Mouse (Mus musculus) megakaryocyte, embryonic 14.5 days (primary cell): ENCODE measurements around the gene Gm20422.

Source experiments
- FLI1 ChIP-seq: IDR thresholded peaks from 2 replicates; pipeline ENCODE4 v1.6.1; 2012; ENCODE audit warnings: low read length, inconsistent platforms, mixed read lengths
- GATA1 ChIP-seq: IDR thresholded peaks from 3 replicates; pipeline ENCODE4 v1.6.1; 2012; ENCODE audit warnings: mixed read lengths, low read length, inconsistent platforms, borderline replicate concordance

DNA sequence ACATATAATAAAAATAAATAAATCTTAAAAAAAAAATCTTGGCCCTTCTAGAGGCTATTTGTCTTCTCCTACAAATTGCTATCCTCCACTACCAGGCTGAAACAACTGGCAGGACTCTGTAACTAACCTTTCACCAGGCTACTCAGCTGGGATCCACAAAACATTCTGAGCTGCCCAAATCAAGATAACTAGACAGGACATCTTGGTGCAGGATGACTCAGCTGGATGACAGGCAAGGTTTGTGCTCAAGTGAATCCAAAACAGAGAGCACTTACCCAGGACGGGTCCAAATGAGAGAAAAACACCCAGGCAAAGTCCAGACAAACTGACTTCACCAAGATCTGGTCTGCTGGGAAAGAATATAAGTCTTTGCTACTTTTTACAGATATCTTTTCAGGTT is 39.2 kb downstream of the Gm20422 start:
- TF ChIP-seq GATA1, result no peak
- TF ChIP-seq FLI1, result no peak
